Mouse (Mus musculus) C2C12 (cell line): ENCODE data around the gene Gtf2h5.

Experiments
- CTCF ChIP-seq: IDR thresholded peaks from one replicate; pipeline ENCODE4 v1.5.1; 2011; ENCODE audit not compliant: control insufficient read depth, insufficient read depth, insufficient read length
- FOSL1 ChIP-seq: IDR thresholded peaks from one replicate; pipeline ENCODE4 v1.8.0; 2011; ENCODE audit warnings: mild to moderate bottlenecking, low read length; ENCODE audit not compliant: poor library complexity, insufficient read depth, severe bottlenecking

- no peak for TF ChIP-seq CTCF
- TF ChIP-seq FOSL1: no peak
These were observed 22.7 kb downstream of the Gtf2h5 start for GRCm38 (mm10) chr17:6102287-6102686.
